Mouse (Mus musculus): Measurements from ENCODE around the gene Tom1l1. TPM values are rescaled to one million over a fixed set of nuclear protein-coding genes. Genes with fewer than 3 reads are reported as not detected.

The Tom1l1 gene
- total RNA-seq, 2 experiments from 2014 or later = 15.0 to 18.2 TPM

DNA sequence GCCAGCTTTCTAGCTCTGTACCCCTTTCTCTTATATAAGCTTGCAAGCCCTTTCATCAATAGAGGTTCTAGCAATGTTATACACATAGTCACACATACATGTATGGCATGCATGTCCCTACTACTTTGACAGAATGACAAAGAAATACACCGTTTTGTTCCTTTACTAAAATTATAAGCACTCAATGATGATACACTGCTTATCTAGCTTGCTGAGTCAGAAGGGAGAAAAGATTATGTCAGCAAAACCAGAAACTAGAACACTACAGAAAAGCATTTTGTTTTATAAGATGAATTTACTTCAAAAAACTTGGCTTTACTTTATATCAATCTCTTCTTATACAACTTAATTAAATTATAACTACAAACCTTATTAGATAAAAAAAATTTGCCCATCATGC is 63.0 kb downstream of the Tom1l1 start:
- intact Hi-C loops (cut with DNase I) = loop anchor here (10.0 kb wide), 1 partner anchor 610 kb away; no protein-coding TSS in a partner anchor
- DNase-seq = no peak

GRCm38 (mm10) chr11:90623477-90623876 is 64.7 kb downstream of the Tom1l1 start:
- intact Hi-C loops (cut with DNase I) = loop anchor here (10.0 kb wide), 1 partner anchor 609 kb away; no protein-coding TSS in a partner anchor
- peak; percentile 9 to 67 for DNase-seq

GRCm38 (mm10) chr11:90622500-90622899 is 65.7 kb downstream of the Tom1l1 start:
- intact Hi-C loops (cut with DNase I) = loop anchor here (10.0 kb wide), 1 partner anchor 608 kb away; no protein-coding TSS in a partner anchor
- no peak for DNase-seq

GRCm38 (mm10) chr11:90622044-90622443 is 66.1 kb downstream of the Tom1l1 start:
- DNase-seq = no peak
- intact Hi-C loops (cut with DNase I) = loop anchor here (10.0 kb wide), 1 partner anchor 607 kb away; no protein-coding TSS in a partner anchor

GRCm38 (mm10) chr11:90616431-90616830 is 71.7 kb downstream of the Tom1l1 start:
- DNase-seq = no peak
- intact Hi-C loops (cut with DNase I) = loop anchor here (2.0 to 5.0 kb wide), 2 partner anchors 432 to 629 kb away; no protein-coding TSS in a partner anchor

DNA sequence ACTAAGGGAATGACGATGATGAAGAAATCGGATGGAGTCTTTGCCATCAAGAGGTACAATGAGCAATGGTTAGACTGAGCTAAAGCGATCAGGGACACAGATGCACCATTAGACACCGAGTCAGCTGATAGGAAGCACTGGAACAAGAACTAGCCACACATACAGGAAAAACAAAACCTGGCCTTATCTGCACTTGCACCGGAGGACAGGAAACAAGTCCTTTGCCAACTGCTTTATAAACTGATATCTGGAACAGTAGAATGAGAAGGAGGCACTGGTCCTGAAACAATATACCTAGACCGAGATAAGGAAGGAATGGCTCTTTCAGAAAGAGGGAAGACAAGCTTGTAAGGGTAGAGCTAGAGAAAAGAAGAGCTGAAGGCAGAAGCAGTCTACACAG is 73.4 kb downstream of the Tom1l1 start:
- DNase-seq = no peak
- intact Hi-C loops (cut with DNase I) = loop anchor here (1.0 to 5.0 kb wide), 4 partner anchors 248 to 627 kb away; no protein-coding TSS in a partner anchor

GRCm38 (mm10) chr11:90612118-90612517 is 76.0 kb downstream of the Tom1l1 start:
- no peak for DNase-seq
- intact Hi-C loops (cut with DNase I) = no loop called here

- intact Hi-C loops (cut with DNase I) = no loop called here
- no peak for DNase-seq
These were observed 85.1 kb downstream of the Tom1l1 start for GRCm38 (mm10) chr11:90603066-90603465.

- no peak for DNase-seq
- intact Hi-C loops (cut with DNase I) = no loop called here
These were observed 92.3 kb downstream of the Tom1l1 start for GRCm38 (mm10) chr11:90595826-90596225.

Other genes starting within 250 kb of the Tom1l1 start
- gene Stxbp4, start 50.3 kb downstream of the Tom1l1 start, total RNA-seq (2021) = 1 to 10 TPM; 5.6 to 6.3 TPM
- 10 to 100 TPM; 23.1 to 25.0 TPM for gene Cox11, start 50.2 kb downstream of the Tom1l1 start, total RNA-seq (2021)

All from heart, postnatal 14 days (tissue).